Mouse (Mus musculus) spleen, postnatal 36 days (tissue): ENCODE measurements at regions not wholly inside any gene's neighbourhood (a gene's known extent, or its start where the extent isn't known, plus 50 kb on each side); places are given as distances from the start of the nearest gene placed in this dataset.

Experiments
- DNase-seq, 2 experiments: peaks; one replicate each; pipeline ENCODE4 v3.0.0; 2022; ENCODE audit warnings: low spot score in 2 of 2, mixed read lengths in 1 of 2

DNA sequence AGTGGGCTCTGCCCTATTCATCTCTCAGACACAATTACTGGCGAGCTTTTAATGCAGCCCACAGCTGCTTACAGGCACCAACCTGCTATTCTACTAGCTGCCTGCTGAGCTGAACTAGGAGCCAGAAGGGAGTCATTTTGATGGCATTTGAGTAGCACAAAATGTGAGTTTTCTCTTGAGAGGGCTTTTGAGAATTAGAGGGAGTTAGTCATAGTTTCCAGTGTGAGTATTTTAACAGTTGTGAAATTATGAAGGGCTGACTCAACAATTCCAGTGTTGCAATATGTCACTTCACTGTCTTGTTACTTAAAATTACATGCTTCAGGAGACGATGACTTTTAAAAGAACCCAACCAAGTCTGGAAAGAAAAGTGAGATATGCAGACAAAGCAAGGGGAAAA lies 54.4 kb upstream of the Ly86 start:
- DNase-seq: no peak

DNA sequence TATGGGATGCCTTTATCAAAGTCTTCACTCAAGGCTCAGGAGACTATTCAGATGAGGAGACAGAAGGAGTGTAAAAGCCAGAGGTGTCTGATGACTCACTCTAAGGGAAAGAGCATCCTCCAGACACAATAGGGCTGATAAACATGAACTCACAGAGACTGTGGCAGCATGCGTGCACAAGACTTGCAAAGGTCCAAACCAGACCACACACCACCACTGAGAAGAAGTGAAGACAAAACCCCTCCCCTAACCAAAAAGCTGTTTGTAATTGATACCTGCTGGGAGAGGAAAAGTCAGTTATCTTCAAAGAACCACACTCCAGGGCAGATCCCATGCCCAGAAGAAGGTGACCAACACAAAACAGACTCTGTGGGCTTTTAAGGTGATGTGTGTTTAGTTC lies 56.0 kb upstream of the Ly86 start:
- no peak for DNase-seq

DNA sequence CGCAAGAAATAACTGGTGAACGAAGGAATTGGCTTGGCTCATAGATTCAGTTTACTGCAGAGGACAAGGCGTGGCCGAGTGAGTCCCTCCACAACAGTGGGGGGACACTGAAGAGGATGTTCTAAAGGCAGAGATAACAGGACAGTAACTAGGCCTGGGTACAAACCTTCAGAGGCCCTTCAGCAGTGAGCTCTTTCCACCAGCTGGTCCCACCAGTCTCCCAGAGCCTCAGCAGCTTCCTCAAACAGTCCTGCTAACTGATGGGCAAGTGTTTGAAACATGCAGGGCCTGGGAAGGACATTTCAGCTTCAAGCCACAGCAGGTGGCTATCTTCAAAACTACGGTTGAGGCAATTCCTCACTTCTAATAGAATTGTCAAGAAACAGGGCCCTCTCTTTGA lies 62.5 kb upstream of the Ly86 start:
- DNase-seq: no peak

- no peak for DNase-seq
Measured at GRCm38 (mm10) chr13:37279078-37279789, 65.8 kb upstream of the Ly86 start.

GRCm38 (mm10) chr13:37249581-37250461 lies 95.2 kb upstream of the Ly86 start:
- no peak for DNase-seq

DNA sequence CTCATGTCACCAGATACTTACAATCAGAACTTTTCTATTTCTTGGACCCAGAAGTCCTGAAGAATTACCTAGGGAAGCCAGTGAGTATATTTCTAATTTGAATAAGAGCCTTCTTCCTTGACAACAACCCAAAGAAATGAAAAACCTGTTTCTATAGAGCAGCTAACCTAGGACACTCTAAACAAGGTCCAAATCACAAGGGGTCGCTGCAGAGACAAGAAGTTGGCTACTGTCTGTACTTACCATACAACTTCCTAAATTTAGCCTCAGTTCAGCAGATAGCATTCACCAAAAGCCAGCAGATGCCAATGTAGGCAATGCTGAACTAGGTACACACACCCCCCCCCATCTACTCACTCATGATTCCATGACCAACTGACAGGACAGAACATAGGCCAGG lies 96.3 kb upstream of the Ly86 start:
- no peak for DNase-seq

GRCm38 (mm10) chr13:37240048-37240447 lies 105.0 kb upstream of the Ly86 start:
- no peak for DNase-seq

DNA sequence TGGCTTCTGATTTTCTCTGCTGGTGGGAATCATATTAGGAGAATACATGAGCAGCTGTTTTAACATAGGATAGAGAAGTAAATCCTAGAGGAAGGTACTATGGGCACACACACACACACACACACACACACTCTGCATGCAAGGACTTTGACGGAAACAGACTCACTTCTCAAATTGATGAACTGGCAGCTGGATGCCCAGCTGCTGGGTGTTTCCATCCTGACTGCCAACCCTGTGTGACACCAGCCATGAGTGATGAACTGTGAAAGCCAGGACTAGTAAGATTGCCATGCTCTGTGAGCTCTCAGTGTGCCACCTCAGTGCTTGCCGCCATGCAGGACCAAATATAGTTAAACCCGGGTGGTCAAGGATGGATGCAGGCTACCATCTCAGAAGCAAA lies 107.7 kb upstream of the Ly86 start:
- DNase-seq: no peak

GRCm38 (mm10) chr13:37225834-37226233 lies 119.2 kb upstream of the Ly86 start:
- DNase-seq: no peak

- DNase-seq: no peak
Measured at GRCm38 (mm10) chr13:37220436-37220835, 124.6 kb upstream of the Ly86 start.

DNA sequence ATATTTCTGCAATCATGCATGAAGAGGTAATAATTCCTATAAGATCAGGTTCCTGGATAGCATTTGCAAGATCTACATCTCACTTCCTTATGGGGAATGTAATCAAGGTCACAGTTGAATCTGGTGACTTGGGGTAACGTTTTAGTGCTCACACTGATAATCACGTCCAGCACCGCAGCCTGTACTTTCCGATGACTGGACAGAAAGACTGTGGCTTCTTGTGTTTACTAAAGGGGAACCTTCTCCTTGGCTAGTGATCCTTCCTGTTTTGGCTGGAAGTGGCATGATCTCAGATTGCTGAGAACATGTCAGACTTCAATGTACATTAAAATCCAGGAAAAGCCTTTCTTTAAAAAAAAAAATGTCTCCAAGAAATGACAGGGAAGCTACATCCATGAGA lies 126.4 kb upstream of the Ly86 start:
- DNase-seq: no peak

GRCm38 (mm10) chr13:37214590-37215282 lies 130.3 kb upstream of the Ly86 start:
- no peak for DNase-seq

DNA sequence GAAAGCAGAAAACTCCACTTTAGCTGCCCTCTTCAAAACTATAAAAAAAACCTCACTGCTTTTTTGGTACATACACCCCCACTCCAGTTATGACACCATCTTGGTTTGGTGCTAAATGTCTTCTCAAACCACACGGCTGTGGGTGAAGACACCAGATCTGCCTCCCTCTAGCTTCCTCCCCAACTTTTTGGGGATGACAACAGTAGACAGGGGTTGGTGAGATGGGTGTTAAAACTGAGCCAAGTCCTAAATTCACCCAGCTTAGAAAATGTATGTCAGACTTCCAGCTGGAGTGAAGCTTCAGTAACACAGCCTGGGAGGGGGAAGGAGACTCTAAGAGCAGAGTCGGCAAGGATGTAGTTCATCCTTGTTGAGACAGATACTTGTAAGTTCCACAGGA lies 147.1 kb upstream of the F13a1 start:
- no peak for DNase-seq

DNA sequence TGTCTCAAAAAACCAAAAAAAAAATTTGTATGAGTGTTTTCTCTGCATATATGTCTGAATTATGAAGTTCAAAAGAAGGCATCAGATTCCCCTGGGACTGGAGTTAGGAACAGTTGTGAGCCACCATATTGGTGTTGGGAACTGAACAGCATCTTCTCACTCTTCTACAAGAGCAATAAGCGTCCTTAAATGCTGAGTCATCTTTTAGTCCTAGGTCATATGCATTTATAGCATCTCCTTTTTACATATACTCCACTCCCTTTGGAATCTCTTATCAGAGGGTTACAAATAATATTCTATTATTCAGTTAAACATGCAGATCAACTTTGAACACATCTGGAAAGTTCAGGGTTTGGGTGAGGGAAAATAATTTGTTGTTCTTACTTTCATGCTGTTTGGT lies 145.8 kb upstream of the F13a1 start:
- no peak for DNase-seq

- DNase-seq: no peak
Measured at GRCm38 (mm10) chr13:37181169-37181787, 131.2 kb upstream of the F13a1 start.

GRCm38 (mm10) chr13:37176526-37176925 lies 126.5 kb upstream of the F13a1 start:
- DNase-seq: no peak

- no peak for DNase-seq
Measured at GRCm38 (mm10) chr13:37175997-37176396, 126.0 kb upstream of the F13a1 start.

DNA sequence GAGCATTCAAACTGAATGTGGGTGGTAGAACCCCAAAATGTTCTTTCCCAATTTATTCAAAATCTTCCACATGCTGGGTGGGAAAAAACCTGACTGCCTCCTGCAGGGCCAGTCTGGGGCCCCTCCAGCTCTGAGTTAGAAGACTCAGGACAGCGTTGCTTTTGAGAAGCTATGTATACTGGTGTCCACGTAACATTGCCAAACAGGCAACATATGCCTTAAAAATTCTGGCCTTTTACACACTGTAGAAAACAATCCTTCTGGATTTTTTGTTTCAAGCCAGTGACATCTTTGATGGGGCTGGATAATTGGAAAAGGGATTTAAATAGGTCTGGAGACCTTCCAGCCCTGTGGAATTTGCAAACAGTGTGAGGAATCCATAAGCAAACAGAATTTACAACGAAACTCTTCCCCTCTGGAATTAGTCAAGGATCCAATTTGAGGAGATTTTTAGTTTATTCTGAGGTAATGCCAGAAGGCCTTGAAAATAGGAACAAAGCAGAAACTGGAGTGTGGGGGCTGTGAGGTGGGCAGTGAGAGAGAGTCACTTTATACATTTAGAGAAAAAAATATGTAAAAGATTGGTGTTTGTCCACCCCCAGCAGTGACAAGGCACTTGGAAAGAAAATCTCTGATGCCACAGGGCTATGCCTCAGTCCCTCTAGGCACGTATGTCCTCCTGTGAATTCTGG lies 108.9 kb upstream of the F13a1 start:
- DNase-seq: no peak

DNA sequence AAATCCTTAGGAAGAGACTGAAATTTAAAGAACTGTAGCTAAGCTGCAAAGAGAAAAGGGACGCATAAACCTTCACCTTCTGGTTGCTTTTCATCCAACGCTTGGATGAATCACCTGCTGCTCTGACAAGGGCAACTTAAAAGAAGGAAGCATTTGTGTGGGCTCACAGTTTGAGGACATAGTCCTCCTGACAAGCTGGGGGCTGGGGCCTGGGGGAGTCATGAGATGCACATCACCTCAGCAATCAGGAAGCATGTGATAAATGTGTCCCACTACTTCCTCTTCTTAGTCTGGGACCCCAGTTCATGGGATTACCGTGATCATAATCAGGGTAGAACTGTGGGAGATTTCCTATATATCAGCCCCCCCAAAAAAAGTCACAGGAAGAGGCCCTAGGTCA lies 107.8 kb upstream of the F13a1 start:
- DNase-seq: no peak

GRCm38 (mm10) chr13:37151835-37152516 lies 101.9 kb upstream of the F13a1 start:
- no peak for DNase-seq

DNA sequence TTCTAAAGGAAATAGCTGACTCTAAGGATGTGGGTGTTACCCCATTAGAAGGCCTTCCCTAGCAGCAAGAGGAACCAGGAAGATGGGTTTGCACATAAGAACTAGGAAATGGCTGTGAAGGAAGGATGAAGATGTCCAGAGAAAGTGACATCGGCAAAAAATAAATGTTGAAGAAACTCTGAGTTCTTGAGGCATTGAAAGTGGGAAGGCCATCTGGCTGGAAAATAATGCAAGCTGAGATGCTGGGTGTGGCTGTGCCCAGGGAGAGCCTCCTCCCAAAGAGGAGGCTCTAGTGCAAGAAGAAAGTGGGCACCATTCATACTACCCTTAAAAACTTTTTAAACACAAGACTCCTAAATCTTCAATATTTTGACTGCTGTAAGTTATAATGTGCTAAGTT lies 99.9 kb upstream of the F13a1 start:
- DNase-seq: no peak
